Mouse (Mus musculus): ENCODE data around the gene Bglap3.
"Not testable (repeated sequence)": the region's sequence is repeated elsewhere in the genome, so short reads cannot be mapped to it uniquely, and the experiment has no call there.

Gene Bglap3

GRCm38 (mm10) chr3:88376644-88377043 is 4.1 kb upstream of the Bglap3 start:
- not testable (repeated sequence) for DNase-seq (ENCODE audit: low read depth)

GRCm38 (mm10) chr3:88375750-88376626 is 3.4 kb upstream of the Bglap3 start:
- DNase-seq (ENCODE audit: low read depth): peak; percentile 65

GRCm38 (mm10) chr3:88368511-88368910 is 4.0 kb downstream of the Bglap3 start:
- not testable (repeated sequence) for DNase-seq (ENCODE audit: low read depth)

GRCm38 (mm10) chr3:88367517-88367916 is 5.0 kb downstream of the Bglap3 start:
- not testable (repeated sequence) for DNase-seq (ENCODE audit: low read depth)

GRCm38 (mm10) chr3:88366830-88367428 is 5.6 kb downstream of the Bglap3 start:
- peak; percentile 59 for DNase-seq (ENCODE audit: low read depth)

GRCm38 (mm10) chr3:88365705-88366361 is 6.7 kb downstream of the Bglap3 start:
- DNase-seq (ENCODE audit: low read depth): peak; percentile 21

GRCm38 (mm10) chr3:88364337-88364736 is 8.2 kb downstream of the Bglap3 start, which contains the start of gene Paqr6:
Gene Paqr6, plus strand, starts transcription at chr3:88364584.
- DNase-seq (ENCODE audit: low read depth): no peak

GRCm38 (mm10) chr3:88363700-88364099 is 8.8 kb downstream of the Bglap3 start:
- DNase-seq (ENCODE audit: low read depth): no peak

- DNase-seq (ENCODE audit: low read depth): no peak
These were observed 10.8 kb downstream of the Bglap3 start for GRCm38 (mm10) chr3:88361612-88362313.

- no peak for DNase-seq (ENCODE audit: low read depth)
These were observed 11.4 kb downstream of the Bglap3 start for GRCm38 (mm10) chr3:88361096-88361495.

- DNase-seq (ENCODE audit: low read depth): no peak
These were observed 12.6 kb downstream of the Bglap3 start for GRCm38 (mm10) chr3:88359989-88360388.

GRCm38 (mm10) chr3:88359584-88359983 is 13.0 kb downstream of the Bglap3 start:
- DNase-seq (ENCODE audit: low read depth): no peak

- no peak for DNase-seq (ENCODE audit: low read depth)
These were observed 18.0 kb downstream of the Bglap3 start for GRCm38 (mm10) chr3:88354396-88355165.

GRCm38 (mm10) chr3:88352907-88353306 is 19.6 kb downstream of the Bglap3 start:
- DNase-seq (ENCODE audit: low read depth): no peak

GRCm38 (mm10) chr3:88350732-88351131 is 21.8 kb downstream of the Bglap3 start:
- no peak for DNase-seq (ENCODE audit: low read depth)

GRCm38 (mm10) chr3:88339006-88339405 is 33.5 kb downstream of the Bglap3 start:
- no peak for DNase-seq (ENCODE audit: low read depth)

- DNase-seq (ENCODE audit: low read depth): no peak
These were observed 34.2 kb downstream of the Bglap3 start for GRCm38 (mm10) chr3:88338316-88338715.

GRCm38 (mm10) chr3:88337367-88338020 is 35.0 kb downstream of the Bglap3 start:
- peak; percentile 75 for DNase-seq (ENCODE audit: low read depth)

GRCm38 (mm10) chr3:88336058-88337013 is 36.2 kb downstream of the Bglap3 start, which contains the start of the genes Tmem79 and Smg5:
Gene Tmem79, minus strand, starts transcription at chr3:88336148.
Gene Smg5, plus strand, starts transcription at chr3:88336260.
- peak; percentile 98 for DNase-seq (ENCODE audit: low read depth)
